Mouse (Mus musculus) forebrain, postnatal 0 days (tissue): ENCODE measurements around the gene Dnajc5. TPM values are rescaled to one million over a fixed set of nuclear protein-coding genes. Genes with fewer than 3 reads are reported as not detected.

Source experiments
- ATAC-seq: fragments of 200-750 bp; cut with Nextera tagmentation; 2 replicates; pipeline ENCODE4 v1.8.0; 2017; ENCODE audit warnings: mild to moderate bottlenecking, moderate library complexity
- DNase-seq: peaks from one replicate; pipeline ENCODE4 v3.0.0-alpha.2; 2015
- H3K27ac ChIP-seq: fragments of 300-500 bp; sonication (generic); 2 replicates; pipeline ENCODE4 v1.5.1; 2014; ENCODE audit warnings: low read depth, mild to moderate bottlenecking, antibody characterized with exemption, low read length, moderate library complexity, mixed read lengths
- H3K27me3 ChIP-seq: fragments of 300-500 bp; sonication (generic); 2 replicates; pipeline ENCODE4 v1.6.1; 2014; ENCODE audit warnings: mild to moderate bottlenecking, low read length, mixed read lengths; ENCODE audit not compliant: insufficient read depth
- H3K36me3 ChIP-seq: fragments of 300-500 bp; sonication (generic); 2 replicates; pipeline ENCODE4 v1.6.1; 2014; ENCODE audit warnings: mild to moderate bottlenecking, moderate library complexity; ENCODE audit not compliant: insufficient read depth
- H3K4me1 ChIP-seq: fragments of 300-500 bp; sonication (generic); 2 replicates; pipeline ENCODE4 v1.6.1; 2014; ENCODE audit warnings: antibody characterized with exemption; ENCODE audit not compliant: insufficient read depth
- H3K4me2 ChIP-seq: fragments of 300-500 bp; sonication (generic); 2 replicates; pipeline ENCODE4 v1.6.1; 2014; ENCODE audit warnings: low read depth, mild to moderate bottlenecking, moderate library complexity
- H3K4me3 ChIP-seq: fragments of 300-500 bp; sonication (generic); 2 replicates; pipeline ENCODE4 v1.5.1; 2014; ENCODE audit warnings: low read depth, low read length, mixed read lengths
- H3K9ac ChIP-seq: fragments of 300-500 bp; sonication (generic); 2 replicates; pipeline ENCODE4 v1.6.1; 2014; ENCODE audit warnings: mild to moderate bottlenecking
- H3K9me3 ChIP-seq: fragments of 300-500 bp; sonication (generic); 2 replicates; pipeline ENCODE4 v1.6.1; 2016; ENCODE audit warnings: low read length
- CTCF ChIP-seq: sonication (generic); IDR thresholded peaks from 2 replicates; pipeline ENCODE4 v1.5.1; 2016; ENCODE audit warnings: antibody characterized with exemption, control low read depth, low read depth
- WGBS: fragments of 180-500 bp; shearing (Covaris S2); extraction: QIAGEN DNeasy Blood & Tissue Kit; methylation state at CpG from one replicate; pipeline ENCODE4 v1.1.7; 2014; 5-methylcytosine and 5-hydroxymethylcytosine counted together
- polyA plus RNA-seq: library from polyadenylated mRNA; unstranded; fragments of >200 nt; fragmentation: Nextera tagmentation; extraction: Ambion mirVana; gene quantifications from 2 replicates; pipeline ENCODE4 v1.2.1, GENCODE M21; 2015
- total RNA-seq: library from RNA; depleted of rRNA; stranded (reverse); fragments of >200 nt; gene quantifications from 2 replicates; pipeline ENCODE4 v1.2.3, GENCODE M21; 2014

Dnajc5 gene
- total and polyA plus RNA-seq, 2 experiments from 2014 or later = 270 to 369 TPM

DNA sequence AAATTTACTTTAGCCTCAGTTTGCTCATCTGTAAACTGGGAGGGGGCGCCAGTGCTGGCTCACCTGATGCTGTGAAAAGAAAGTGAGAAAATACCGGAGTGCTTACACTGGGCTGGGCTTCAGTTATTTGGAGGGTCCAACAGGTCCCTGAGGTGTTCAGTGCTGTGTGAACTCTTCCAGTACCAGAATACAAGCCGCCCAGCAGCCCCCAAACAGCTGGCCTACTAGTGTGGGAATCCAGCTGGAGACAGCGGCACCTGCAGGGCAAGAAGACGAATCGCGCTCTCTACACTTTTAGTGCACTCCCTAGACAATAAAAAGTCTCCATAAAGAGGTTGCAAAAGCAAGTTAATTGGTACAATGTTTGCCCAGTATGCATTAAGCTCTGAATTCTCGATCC, 24.0 kb upstream of the Dnajc5 start:
- Histone ChIP-seq H3K4me1 (peaks cover 5% of the 10 kb centered on the region; the same call in 1 of the 2 replicates), H3K4me3 (peak overlapping the region; percentile 93), H3K4me2 (peak overlapping the region; percentile 95), H3K36me3 (peaks cover 12% of the 10 kb centered on the region), H3K27me3 (no peaks in the 10 kb centered on the region), H3K9ac (peak overlapping the region; percentile 90), H3K27ac (peak overlapping the region; percentile 81), H3K9me3 (no peaks in the 10 kb centered on the region)
- WGBS = 14% methylated on average over 8 of the region's 8 CpGs
- peak; percentile 79 for DNase-seq
- TF ChIP-seq CTCF = peak; percentile 74
- peak; percentile 73 for ATAC-seq

DNA sequence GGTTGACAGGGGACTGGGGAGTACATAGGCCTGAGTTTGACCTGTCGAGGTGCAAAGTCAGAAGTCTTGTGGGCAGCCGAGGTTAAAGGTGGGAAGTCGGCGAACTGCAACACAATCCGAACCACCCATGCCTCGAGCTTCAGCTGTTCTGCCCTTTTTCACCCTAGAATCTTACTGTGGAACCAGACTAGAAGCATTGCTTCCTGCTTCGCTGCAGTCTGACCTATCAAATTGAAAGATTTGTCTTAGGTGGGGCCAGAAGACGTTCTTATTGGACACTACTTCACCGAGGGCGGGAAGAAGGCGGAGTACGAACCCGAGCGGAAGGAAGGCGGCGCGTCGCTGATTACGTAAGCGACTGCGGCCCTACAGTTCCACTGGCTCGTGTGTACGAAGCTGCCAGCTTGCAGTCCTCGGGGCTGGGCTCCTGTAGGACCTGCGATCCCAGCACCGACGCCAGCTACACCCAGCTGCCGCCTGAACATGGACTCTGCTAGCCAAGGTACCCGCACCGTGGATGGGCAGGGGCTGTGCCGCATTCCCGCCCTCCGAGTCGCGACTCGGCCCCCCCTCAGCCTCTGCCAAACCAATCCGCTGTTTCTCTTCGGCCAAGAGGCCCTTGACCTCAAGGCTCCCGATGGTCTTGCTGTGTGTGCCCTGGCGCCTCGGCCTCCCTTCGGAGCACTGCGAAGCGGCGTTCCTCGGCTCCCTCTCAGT, 23.3 kb upstream of the Dnajc5 start, which contains the start of gene Tpd52l2:
Tpd52l2 (plus strand) TSS at position 312 of the 717 bp plus-strand sequence.
- ATAC-seq (peak; percentile 99), DNase-seq (peak; percentile 97)
- peak within 1 kb of the TSS; percentile 90 for H3K9ac ChIP-seq
- peak within 1 kb of the TSS; percentile 95 for H3K4me2 ChIP-seq
- peaks cover 19% of the 10 kb centered on the region for H3K36me3 ChIP-seq
- 2% methylated on average over 46 of the region's 46 CpGs for WGBS
- H3K27ac ChIP-seq = peak within 1 kb of the TSS; percentile 86
- H3K9me3 ChIP-seq = no peaks in the 10 kb centered on the region
- peaks cover 5% of the 10 kb centered on the region; the same call in 1 of the 2 replicates for H3K4me1 ChIP-seq
- no peak for TF ChIP-seq CTCF
- H3K27me3 ChIP-seq = no peaks in the 10 kb centered on the region
- H3K4me3 ChIP-seq = peak within 1 kb of the TSS; percentile 93

- peaks cover 5% of the 10 kb centered on the region; the same call in 1 of the 2 replicates for H3K4me1 ChIP-seq
- H3K27me3 ChIP-seq = no peaks in the 10 kb centered on the region
- ATAC-seq (peak; percentile 16; the same call in 1 of the 2 replicates), DNase-seq (peak; percentile 34)
- peak overlapping the region; percentile 95 for H3K4me2 ChIP-seq
- H3K4me3 ChIP-seq = peak overlapping the region; percentile 93
- peak overlapping the region; percentile 86 for H3K27ac ChIP-seq
- H3K36me3 ChIP-seq = peaks cover 23% of the 10 kb centered on the region
- H3K9me3 ChIP-seq = no peaks in the 10 kb centered on the region
- no peak for TF ChIP-seq CTCF
- under 1% methylated on average over 12 of the region's 12 CpGs for WGBS
- peak overlapping the region; percentile 90 for H3K9ac ChIP-seq
These were observed 22.8 kb upstream of the Dnajc5 start for GRCm38 (mm10) chr2:181497548-181497875.

- Histone ChIP-seq H3K27me3 (no peaks in the 10 kb centered on the region), H3K27ac (no peak overlapping the region), H3K4me2 (no peak overlapping the region), H3K4me1 (peaks cover 5% of the 10 kb centered on the region; the same call in 1 of the 2 replicates), H3K9ac (no peak overlapping the region), H3K4me3 (no peak overlapping the region), H3K9me3 (no peaks in the 10 kb centered on the region), H3K36me3 (peaks cover 34% of the 10 kb centered on the region)
- 77% methylated on average over 4 of the region's 4 CpGs for WGBS
- no peak for DNase-seq
- no peak for TF ChIP-seq CTCF
- ATAC-seq = no peak
These were observed 21.6 kb upstream of the Dnajc5 start for GRCm38 (mm10) chr2:181498644-181499043.

GRCm38 (mm10) chr2:181509191-181509590, 11.1 kb upstream of the Dnajc5 start:
- no peak overlapping the region for H3K4me2 ChIP-seq
- H3K27me3 ChIP-seq = no peaks in the 10 kb centered on the region
- no peaks in the 10 kb centered on the region for H3K9me3 ChIP-seq
- no peak overlapping the region for H3K27ac ChIP-seq
- DNase-seq (no peak), ATAC-seq (no peak)
- H3K9ac ChIP-seq = no peak overlapping the region
- H3K4me1 ChIP-seq = no peaks in the 10 kb centered on the region
- peaks cover 70% of the 10 kb centered on the region for H3K36me3 ChIP-seq
- no peak for TF ChIP-seq CTCF
- WGBS = 93% methylated on average over 2 of the region's 2 CpGs
- no peak overlapping the region for H3K4me3 ChIP-seq

DNA sequence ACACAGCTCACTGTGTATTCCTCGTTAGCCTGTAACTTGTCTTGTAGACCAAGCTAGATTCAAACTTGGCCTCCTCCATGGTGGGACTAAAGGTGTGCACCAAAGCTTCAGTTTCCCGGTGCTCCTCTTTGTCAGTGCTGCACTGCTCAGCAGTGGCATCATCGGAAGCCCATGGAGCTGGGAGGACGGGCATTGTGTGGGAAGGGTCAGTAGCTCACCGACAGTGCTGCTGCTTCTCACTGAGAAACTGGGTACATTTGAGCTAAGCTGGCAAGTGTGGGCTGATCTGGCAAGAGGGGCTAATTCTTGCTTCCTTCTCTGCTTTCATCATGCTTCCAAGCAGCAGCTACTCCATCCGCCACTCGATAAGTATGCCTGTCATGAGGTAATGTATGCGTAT, 9.1 kb upstream of the Dnajc5 start:
- DNase-seq (no peak), ATAC-seq (no peak)
- Histone ChIP-seq H3K4me1 (no peaks in the 10 kb centered on the region), H3K4me3 (no peak overlapping the region), H3K36me3 (peaks cover 68% of the 10 kb centered on the region), H3K9ac (no peak overlapping the region), H3K27me3 (no peaks in the 10 kb centered on the region), H3K27ac (no peak overlapping the region), H3K4me2 (no peak overlapping the region), H3K9me3 (no peaks in the 10 kb centered on the region)
- no peak for TF ChIP-seq CTCF
- 96% methylated on average over 8 of the region's 8 CpGs for WGBS

- TF ChIP-seq CTCF = no peak
- Histone ChIP-seq H3K4me2 (peak overlapping the region; percentile 58), H3K36me3 (peaks cover 19% of the 10 kb centered on the region), H3K27ac (peak overlapping the region; percentile 98), H3K9ac (peak overlapping the region; percentile 95), H3K9me3 (no peaks in the 10 kb centered on the region), H3K4me3 (peak overlapping the region; percentile 95), H3K27me3 (no peaks in the 10 kb centered on the region), H3K4me1 (0 out of 2 replicates have a peak, but pooled peaks cover 22% of the 10 kb centered on the region)
- DNase-seq = peak; percentile 16
- ATAC-seq = no peak
- WGBS = 87% methylated on average over 3 of the region's 3 CpGs
These were observed 1.1 kb upstream of the Dnajc5 start for GRCm38 (mm10) chr2:181519201-181519600.
